9 mouse cellular contexts compared by ENCODE assay signal in the genomic region with DNA sequence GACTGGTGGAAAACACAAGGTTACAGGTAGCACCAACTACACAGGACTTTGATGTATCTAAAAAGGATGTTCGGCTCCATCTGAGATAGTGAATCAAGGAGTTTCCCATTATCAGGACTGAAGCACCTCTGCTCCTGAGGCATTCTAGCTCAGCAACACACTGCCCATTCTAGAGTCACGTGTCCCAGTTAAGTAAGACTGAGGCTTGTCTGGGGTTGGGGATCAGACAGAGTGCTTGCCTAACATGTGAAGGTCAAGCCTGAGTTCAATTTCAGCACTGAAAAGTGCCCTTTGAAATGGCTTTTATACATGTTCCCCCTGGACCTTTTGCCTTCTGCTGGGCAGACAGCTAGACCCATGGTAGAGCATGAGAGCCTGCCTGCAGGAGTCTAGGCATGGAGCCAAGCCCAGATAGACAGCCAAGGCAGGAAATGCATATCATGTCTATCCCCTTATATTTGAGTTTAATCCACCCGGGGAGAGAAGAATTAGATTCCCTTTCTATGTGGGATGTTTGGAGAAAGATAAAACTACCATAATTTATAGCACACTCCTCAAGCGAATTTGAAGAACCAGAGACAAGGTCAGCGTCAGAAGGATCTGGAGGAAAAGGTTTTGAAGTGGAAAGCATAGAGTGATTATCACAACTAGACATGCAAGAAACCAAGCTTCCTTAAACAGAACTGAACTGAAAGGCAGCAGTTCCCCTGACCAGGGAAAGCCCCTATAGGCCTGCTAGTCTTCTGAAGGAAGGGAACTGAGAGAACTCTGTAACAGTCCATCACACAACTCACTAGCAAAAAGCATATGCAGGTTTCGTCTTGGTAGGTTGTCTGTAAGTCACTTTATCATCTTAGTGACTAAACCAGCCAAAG.
DNase-seq lines count a peak whose midpoint lies in the region; ATAC-seq lines count a peak whose summit lies in the region.
"Had no signal": no experiment of that assay in that cellular context is flagged by ENCODE, and none has a peak within 500 bp of the region (broad histone marks: within the 10 kb centered on the region; RNA-seq: fewer than 3 reads in every experiment).

No protein-coding gene starts in this region.

- H3K9me3 ChIP-seq in heart, embryonic 15.5 days (replicated peaks) = no peaks in the 10 kb centered on the region
- H3K9me3 ChIP-seq in forebrain, embryonic 15.5 days = no peaks in the 10 kb centered on the region

- peak overlapping the region; percentile 49 for H3K27ac ChIP-seq in heart, embryonic 15.5 days
- H3K27ac ChIP-seq in forebrain, embryonic 15.5 days (replicated peaks) = no peak overlapping the region
- H3K27ac ChIP-seq: macrophage had no signal

- H3K27me3 ChIP-seq in heart, embryonic 15.5 days = no peaks in the 10 kb centered on the region
- no peaks in the 10 kb centered on the region for H3K27me3 ChIP-seq in forebrain, embryonic 15.5 days

- no peak overlapping the region for H3K4me3 ChIP-seq in heart, embryonic 15.5 days
- no peak overlapping the region for H3K4me3 ChIP-seq in forebrain, embryonic 15.5 days

- no peak for ATAC-seq in heart, embryonic 15.5 days (replicated peaks; ENCODE audit: insufficient number of reproducible peaks, insufficient read depth, low FRiP score, low read depth)
- no peak for ATAC-seq in forebrain, embryonic 15.5 days (replicated peaks)

- peaks cover 8% of the 10 kb centered on the region for H3K4me1 ChIP-seq in heart, embryonic 15.5 days (replicated peaks)
- 0 out of 2 replicates have a peak, but pooled peaks cover 2% of the 10 kb centered on the region for H3K4me1 ChIP-seq in forebrain, embryonic 15.5 days

- intact Hi-C loops in heart, postnatal 14 days (cut with DNase I) = no loop called here

- WGBS in heart, embryonic 15.5 days = 47% methylated on average over 6 of the region's 6 CpGs
- 81% methylated on average over 6 of the region's 6 CpGs for WGBS in forebrain, embryonic 15.5 days

- no peaks in the 10 kb centered on the region for H3K36me3 ChIP-seq in heart, embryonic 15.5 days
- H3K36me3 ChIP-seq in forebrain, embryonic 15.5 days = no peaks in the 10 kb centered on the region

- no peak overlapping the region for H3K4me2 ChIP-seq in heart, embryonic 15.5 days
- no peak overlapping the region for H3K4me2 ChIP-seq in forebrain, embryonic 15.5 days (replicated peaks)

- DNase-seq in heart, adult 9 months (ENCODE audit: low spot score in 2 of 2) = no peak
- peak; percentile 76 to 79 for DNase-seq in spleen, postnatal 36 days (ENCODE audit: low spot score in 2 of 2)
- DNase-seq in spleen, adult 12 weeks (ENCODE audit: low spot score) = no peak
- peak; percentile 19 to 36 for DNase-seq in heart, postnatal 14 days
- no peak for DNase-seq in adrenal gland, postnatal 10 days
- no peak for DNase-seq in embryo, embryonic 10 days (ENCODE audit: low spot score)

- no peak overlapping the region for H3K9ac ChIP-seq in heart, embryonic 15.5 days
- H3K9ac ChIP-seq in forebrain, embryonic 15.5 days (replicated peaks) = no peak overlapping the region

Comparison
In these comparisons a context has a peak if more than half of its experiments do, and no peak if none do; other contexts are left out.
1. DNase-seq: peak in spleen, postnatal 36 days (2 of 2) and heart, postnatal 14 days (2 of 2); none in heart, adult 9 months (0 of 2), spleen, adult 12 weeks (single experiment), adrenal gland, postnatal 10 days (single experiment) and embryo, embryonic 10 days (single experiment).